Mouse (Mus musculus) cerebellum, adult 9-10 months (tissue): ENCODE data around the gene Cntnap2.

Experiments used
- DNase-seq: peaks from one replicate; pipeline ENCODE4 v3.0.0; 2022

The Cntnap2 gene

DNA sequence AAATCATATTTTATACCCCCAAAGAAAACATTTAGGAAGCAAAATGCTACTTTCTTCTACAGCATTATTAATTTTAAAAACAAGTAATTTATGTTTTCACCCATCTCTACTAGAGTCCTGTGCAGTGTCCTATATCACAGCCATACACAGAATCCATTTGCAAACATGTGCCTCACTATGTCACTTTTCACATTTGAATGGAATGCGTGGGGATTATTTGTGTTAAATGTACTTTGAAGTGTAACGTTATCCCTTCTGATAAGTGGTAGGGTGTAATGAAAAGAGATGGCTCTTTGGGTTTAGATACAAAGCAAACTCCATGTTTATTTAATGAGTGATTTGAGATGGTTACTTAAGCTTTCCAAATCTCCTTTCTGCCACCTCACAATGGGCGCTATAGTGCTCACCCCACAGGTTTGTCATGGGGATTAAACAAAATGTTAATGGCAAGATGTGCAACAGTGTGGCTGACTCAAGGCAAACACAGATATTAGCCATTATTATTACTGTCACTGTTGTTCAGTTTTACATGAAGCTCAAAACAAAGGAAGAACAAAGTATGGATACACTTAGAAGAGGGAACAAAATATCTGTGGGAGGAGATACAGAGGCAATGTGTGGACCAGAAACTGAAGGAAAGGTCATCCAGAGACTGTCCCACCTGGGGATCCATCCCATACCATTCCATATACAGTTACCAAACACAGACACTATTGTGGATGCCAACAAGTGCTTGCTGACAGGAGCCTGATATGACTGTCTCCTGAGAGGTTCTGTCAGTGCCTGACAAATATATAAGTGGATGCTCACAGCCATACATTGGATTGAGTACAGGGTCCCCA is 886.2 kb downstream of the Cntnap2 start:
- DNase-seq = no peak

GRCm38 (mm10) chr6:45954773-45955172 is 895.6 kb downstream of the Cntnap2 start:
- no peak for DNase-seq

GRCm38 (mm10) chr6:45964494-45964893 is 905.3 kb downstream of the Cntnap2 start:
- DNase-seq = no peak

DNA sequence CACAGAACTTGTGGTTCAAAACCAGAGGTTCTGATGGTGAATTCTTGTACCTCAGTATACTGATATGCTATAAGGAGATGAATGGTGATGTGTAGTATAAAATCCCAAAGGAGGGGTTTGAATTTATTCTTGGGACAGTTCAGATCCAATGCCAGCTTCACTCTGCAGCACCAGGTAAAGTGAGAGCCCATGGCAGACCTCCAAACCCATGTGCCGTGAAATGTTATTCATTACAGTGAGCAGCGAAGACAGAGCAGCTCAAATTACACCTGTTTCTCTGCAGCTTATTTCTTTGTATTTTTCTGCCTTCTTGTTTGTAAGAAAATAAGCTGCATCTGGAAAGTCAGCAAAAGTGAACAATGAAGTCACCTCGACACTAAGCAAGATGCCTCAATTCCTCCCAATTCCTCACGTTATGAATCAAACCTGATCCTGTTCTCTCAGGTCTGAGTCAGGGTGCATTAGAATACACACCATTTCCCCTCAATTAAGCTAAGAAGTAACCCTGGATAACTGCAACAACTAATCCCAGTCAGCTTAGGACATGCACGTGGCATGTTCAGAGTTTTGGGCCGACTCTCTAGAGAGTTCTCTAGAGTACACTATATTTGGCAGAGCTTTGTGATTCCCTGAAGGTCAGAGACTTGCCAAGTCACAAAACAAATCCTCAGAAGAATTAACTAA is 915.5 kb downstream of the Cntnap2 start:
- DNase-seq = no peak

DNA sequence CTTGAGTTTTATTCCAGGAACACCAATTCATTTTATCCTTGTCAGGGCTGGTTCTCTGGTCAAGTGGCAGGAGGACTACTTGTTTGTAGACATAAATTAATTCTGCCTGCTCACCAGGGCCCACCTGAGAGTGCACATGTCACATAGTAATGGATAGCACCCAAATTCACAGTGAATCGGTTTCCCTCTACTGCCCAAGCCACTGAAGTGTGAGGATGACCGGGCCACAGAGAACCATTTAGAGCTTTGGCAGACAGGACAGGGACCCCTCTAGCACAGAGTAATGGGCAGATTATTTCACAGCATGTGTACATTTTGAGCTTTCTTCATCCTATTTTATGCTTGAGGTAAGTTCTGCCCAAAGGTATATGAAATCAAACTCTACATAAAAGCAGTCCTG is 920.0 kb downstream of the Cntnap2 start:
- no peak for DNase-seq

- no peak for DNase-seq
Observed at GRCm38 (mm10) chr6:45988051-45988450, 928.9 kb downstream of the Cntnap2 start.

DNA sequence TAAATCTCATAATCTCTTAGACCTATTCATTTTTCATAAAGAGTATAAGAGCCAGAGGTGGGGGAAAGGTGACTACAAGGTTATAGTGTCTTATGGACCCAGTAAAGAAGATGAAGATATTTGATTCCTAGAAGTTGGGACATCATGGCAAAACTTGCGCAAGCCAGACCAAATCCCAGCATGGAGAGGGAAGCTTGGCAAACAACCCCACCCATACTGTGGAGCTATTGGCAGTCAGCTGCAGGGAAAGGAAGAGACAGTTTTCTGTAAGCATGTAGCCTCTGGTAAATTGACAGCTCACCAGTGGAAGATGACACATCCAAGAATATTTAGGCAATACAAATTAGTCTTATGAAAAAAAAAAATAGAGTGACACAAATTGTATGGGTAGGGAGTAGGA is 931.9 kb downstream of the Cntnap2 start:
- no peak for DNase-seq

GRCm38 (mm10) chr6:46022515-46023143 is 963.5 kb downstream of the Cntnap2 start:
- no peak for DNase-seq

DNA sequence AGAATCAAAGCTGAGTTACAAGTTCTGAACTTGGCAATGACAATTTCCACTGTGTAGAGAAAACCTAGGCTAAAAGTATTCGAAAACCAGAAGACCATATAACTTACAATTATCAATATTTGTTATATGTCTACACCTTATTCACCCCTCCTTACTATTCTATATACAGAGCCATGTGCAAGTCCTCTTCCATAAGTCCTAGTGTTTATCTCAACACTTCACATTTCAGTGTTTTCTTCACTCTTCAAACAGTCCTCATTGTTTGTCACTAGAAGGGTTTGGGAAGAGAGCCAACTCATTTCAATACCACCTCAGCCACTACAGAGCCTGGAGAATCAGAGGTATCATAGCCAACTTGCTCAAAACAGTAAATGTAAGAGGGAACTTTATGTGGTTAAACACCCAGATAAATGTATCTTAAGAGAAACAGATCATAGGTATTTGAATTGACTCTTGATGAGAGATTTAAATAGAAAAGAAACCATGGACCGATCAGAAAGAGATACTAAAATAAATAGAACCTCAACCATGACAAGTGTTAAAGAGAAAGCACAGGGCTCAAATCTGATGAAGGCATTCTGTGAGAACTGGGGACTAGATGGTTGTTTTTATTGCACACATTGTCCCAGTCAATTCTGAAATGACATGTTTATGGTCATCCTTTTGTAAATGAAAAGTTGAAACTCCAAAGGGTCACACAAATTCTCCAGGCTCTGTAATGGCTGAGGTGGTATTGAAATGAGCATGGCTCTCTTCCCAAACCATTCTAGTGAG is 972.9 kb downstream of the Cntnap2 start:
- no peak for DNase-seq

DNA sequence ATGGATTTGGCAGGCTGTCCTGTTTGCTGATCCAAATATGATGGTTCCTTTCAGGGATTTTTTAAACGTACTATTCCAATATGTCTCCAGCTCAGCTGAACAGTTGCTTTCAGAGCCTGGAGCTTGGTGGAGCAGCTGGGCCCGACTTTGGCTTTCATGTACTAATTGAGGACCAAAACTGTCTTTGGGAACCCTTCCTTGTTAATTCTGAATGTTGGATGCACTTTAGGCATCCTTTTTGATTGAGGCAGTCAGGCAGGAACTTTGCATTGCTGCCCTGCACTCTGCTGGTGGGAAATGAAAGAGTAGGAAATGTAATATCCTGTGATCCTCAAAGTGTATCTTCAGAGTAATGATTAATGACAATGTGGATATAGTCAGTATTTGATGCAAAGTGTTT is 974.0 kb downstream of the Cntnap2 start:
- DNase-seq = no peak

DNA sequence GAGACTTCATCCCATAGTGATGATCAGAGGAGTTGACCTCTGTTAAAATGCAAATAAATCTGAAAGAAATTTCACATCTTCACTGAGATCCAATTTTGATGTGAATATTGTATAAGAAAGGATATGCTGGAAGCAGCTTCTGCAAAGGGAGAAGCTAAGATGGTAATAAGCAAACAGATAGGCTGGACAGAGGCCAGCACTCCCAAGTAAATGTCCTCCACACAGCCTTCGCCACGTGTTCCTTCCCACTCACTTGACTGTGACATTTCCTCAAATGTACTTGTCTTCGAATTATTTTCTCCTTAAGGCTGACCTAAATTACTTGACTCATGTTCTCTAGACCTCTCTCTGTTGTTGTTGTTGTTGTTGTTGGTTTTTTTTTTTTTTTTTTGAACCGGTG is 981.5 kb downstream of the Cntnap2 start:
- DNase-seq = no peak

DNA sequence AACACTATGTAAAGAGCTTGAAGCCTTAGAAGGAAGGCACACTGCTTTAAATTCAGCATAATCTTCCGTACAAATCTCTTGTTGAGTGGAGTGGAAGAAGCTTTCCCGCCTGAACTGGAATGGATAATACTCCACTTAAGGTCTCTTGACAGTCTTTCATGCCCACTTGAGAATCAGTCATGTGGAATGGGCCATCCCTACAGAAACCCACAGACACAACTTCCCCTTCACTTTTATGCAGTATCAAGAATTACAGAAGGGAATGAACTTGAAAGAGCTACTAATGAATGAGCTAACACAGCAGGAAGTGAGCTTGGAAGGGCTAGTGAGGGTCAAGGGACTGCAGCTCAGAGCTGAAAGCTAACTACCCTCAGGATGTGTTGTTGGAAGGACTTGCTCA is 1021.1 kb downstream of the Cntnap2 start:
- DNase-seq = no peak

DNA sequence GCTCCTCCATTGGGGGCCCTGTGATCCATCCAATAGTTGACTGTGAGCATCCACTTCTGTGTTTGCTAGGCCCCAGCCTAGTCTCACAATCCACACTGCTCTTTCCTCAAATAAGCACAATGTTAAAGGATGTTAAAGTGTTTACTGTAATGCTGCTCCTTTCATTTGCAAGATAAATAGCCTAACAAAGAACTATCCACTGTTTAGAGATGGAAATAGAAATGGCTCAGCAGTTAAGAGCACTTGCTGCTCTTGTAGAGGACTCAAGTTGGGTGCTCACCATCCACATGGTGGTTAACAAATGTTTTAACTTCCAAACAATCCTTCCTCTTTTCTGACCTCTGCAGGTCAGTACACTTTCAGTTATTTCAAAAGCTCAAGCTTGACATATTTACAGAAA is 1022.3 kb downstream of the Cntnap2 start:
- DNase-seq = no peak

- DNase-seq = no peak
Observed at GRCm38 (mm10) chr6:46143189-46143841, 1084.2 kb downstream of the Cntnap2 start.

GRCm38 (mm10) chr6:46166837-46167236 is 1107.7 kb downstream of the Cntnap2 start:
- DNase-seq = no peak

GRCm38 (mm10) chr6:46197298-46197697 is 1138.1 kb downstream of the Cntnap2 start:
- no peak for DNase-seq

GRCm38 (mm10) chr6:46201828-46202227 is 1142.7 kb downstream of the Cntnap2 start:
- no peak for DNase-seq

DNA sequence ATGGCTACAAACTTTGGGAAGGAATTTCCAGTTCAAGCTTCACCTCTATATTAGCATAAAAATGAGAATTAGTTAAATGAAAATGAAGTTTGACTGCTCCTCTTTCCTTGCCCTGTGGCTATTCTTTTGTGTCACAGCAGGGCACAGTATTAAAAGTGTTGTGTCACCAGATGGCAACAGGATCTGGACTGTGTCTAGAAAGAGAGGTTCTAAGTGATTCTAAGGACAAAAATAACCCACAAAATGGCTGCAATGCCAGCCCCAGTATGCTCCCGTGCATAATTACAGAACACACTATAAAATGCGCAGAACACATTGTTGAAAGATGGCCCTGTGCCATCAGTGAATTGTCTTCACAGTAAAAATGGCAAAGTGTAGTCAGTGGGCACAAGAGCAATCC is 1146.4 kb downstream of the Cntnap2 start:
- DNase-seq = peak; percentile 75

- DNase-seq = no peak
Observed at GRCm38 (mm10) chr6:46232889-46233288, 1173.7 kb downstream of the Cntnap2 start.

DNA sequence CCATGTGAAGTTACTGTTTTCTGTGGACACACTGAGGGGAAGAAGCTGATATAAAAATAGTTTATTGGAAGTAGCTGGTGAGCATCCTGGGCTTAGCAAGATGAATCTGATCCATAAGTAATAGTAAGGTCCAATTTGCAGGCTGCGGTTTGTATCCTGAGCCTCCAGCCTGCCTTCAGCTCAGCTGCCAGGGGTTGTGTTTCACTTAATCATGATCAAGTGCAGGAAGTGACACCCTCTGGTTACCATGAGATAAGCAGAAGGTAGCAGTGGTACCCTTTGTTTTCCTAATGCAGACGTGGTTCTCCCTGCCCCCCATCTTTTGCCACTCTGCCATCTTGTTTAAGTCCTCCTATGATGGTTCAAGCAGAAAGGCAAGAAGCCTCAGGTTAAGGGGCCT is 1181.2 kb downstream of the Cntnap2 start:
- no peak for DNase-seq

DNA sequence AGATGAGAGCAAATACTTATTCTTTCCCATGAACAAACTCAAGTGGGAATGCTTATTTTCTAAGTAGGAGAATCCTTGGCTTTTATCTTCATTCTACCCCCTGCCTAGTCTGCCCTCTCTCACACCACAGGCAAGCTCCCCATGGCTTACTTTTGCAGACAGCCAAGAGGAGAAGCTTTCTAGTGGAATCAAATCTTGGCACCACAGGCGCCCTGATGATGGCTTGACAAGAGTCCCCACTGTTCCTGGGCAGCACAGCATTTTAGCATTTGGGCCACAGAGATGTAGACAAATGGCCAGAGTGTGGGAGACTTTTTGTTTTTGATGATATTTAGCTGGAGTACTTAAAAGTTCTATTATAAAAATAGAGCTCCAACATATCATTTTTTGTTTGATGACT is 1204.0 kb downstream of the Cntnap2 start:
- DNase-seq = peak; percentile 66

GRCm38 (mm10) chr6:46346946-46347345 is 1287.8 kb downstream of the Cntnap2 start:
- DNase-seq = no peak

DNA sequence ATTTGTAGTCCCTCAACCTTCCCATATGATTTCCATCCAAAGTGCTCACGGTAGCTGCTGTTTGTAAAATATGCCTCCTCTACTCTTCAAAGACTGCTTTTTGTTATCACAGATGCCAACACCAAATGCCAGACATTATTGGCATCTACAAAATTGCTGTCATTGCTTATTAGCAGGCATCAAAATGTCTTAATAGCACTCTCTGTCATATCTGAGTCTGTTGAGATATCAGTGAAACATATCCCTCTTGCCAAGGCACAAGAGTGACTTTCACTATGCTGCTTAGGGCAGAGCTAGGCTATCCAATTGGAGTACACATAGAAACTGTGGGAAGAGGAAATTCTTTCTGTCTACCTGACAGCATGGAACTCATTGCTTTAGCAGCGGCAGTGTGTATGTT is 1301.9 kb downstream of the Cntnap2 start:
- DNase-seq = no peak
